Mouse (Mus musculus) small intestine, adult 2 months (tissue): ENCODE results near the gene Fh1.

Experiments used
- CTCF ChIP-seq: fragments of 200-500 bp; IDR thresholded peaks from 2 replicates; pipeline ENCODE4 v1.5.1; 2012; ENCODE audit warnings: low read depth, mild to moderate bottlenecking, control low read depth, inconsistent platforms, low read length, moderate library complexity, mixed read lengths; ENCODE audit not compliant: insufficient replicate concordance, insufficient read length; ENCODE audit errors: extremely low read depth
- POLR2A ChIP-seq: fragments of 200-500 bp; IDR thresholded peaks from 2 replicates; pipeline ENCODE4 v1.6.1; 2012; ENCODE audit warnings: low read depth, mild to moderate bottlenecking, control low read depth, inconsistent platforms, low read length, moderate library complexity

DNA sequence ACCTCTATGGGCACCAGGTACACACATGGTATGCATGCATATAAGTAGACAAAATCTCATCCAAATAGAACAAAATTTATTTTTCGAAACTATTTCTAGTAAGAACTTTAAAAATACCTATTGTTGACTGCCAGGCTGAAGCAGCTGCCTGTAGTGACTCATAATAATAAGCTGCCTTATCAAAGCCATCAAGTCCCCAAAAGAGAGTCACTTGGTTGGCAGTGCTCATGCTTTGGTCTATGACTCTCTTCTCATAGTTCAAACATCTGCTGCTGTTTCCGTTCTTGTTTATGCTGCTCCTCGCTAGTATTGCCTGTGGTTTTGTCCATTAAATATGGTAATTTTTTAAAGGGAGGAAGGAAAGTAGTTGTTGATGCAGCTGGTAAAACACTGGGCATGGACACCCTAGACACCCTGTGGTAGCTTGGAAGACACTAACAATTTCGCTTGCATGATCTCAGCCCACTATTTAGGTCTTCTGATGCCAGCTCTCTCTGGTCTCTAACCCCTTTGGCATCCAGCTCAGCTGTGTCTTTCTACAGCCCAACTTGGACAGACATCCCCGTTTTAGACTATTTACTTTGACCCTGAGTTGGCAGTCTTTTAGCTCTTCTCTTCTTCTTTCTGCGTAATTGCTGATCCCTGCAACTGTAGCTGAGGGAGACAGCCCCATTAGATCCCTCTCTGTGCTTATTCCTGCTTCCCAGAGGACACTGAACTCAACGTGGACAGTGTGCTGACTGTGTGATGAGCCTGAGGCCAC is 48.3 kb upstream of the Fh1 start:
- TF ChIP-seq CTCF (no peak), POLR2A (no peak)
